Mouse (Mus musculus): ENCODE measurements around the gene Fbxw21.

GRCm38 (mm10) chr9:109130076-109130475, 31.8 kb downstream of the Fbxw21 start:
- TF ChIP-seq GATA1 (IDR thresholded peaks at IDR 0.05; ENCODE audit: low read length) (no peak), TAL1 (IDR thresholded peaks at IDR 0.05; ENCODE audit: low read length) (no peak)

All from erythroblast, embryonic 14.5 days (primary cell).